Mouse (Mus musculus) heart, adult 2 months (tissue): ENCODE data around the gene Gm47959. TPM values are rescaled to one million over a fixed set of nuclear protein-coding genes. Genes with fewer than 3 reads are reported as not detected.

Experiments
- DNase-seq, 2 experiments: peaks; one replicate each; pipeline ENCODE4 v3.0.0; 2021
- H3K27ac ChIP-seq: fragments of 200-600 bp; 2 replicates; pipeline ENCODE4 v1.8.1; 2022
- H3K27me3 ChIP-seq: fragments of 200-500 bp; 2 replicates; pipeline ENCODE4 v1.6.1; 2012; ENCODE audit warnings: mild to moderate bottlenecking, low read length, inconsistent platforms, mixed read lengths; ENCODE audit not compliant: control insufficient read depth, insufficient read depth
- H3K36me3 ChIP-seq: fragments of 200-500 bp; 2 replicates; pipeline ENCODE4 v1.6.1; 2012; ENCODE audit warnings: low read length, inconsistent platforms; ENCODE audit not compliant: control insufficient read depth, insufficient read depth
- H3K4me1 ChIP-seq: fragments of 200-500 bp; 2 replicates; pipeline ENCODE4 v1.6.1; 2011; ENCODE audit warnings: low read length; ENCODE audit not compliant: control insufficient read depth, insufficient read depth
- H3K4me3 ChIP-seq: fragments of 200-600 bp; 2 replicates; pipeline ENCODE4 v1.8.1; 2022
- H3K79me2 ChIP-seq: fragments of 200-500 bp; replicated peaks from 2 replicates; pipeline ENCODE4 v1.6.1; 2012; ENCODE audit warnings: mild to moderate bottlenecking, inconsistent platforms, low read length, moderate library complexity, mixed read lengths; ENCODE audit not compliant: control insufficient read depth, insufficient read depth
- H3K9ac ChIP-seq: fragments of 200-500 bp; 2 replicates; pipeline ENCODE4 v1.6.1; 2012; ENCODE audit warnings: low read depth, mild to moderate bottlenecking, control low read depth, inconsistent platforms, low read length, mixed read lengths
- CTCF ChIP-seq: fragments of 200-600 bp; IDR thresholded peaks from 2 replicates; pipeline ENCODE4 v1.8.1; 2022; ENCODE audit warnings: antibody characterized with exemption, mild to moderate bottlenecking, moderate library complexity
- EP300 ChIP-seq: fragments of 200-500 bp; IDR thresholded peaks from 2 replicates; pipeline ENCODE4 v1.6.1; 2011; ENCODE audit warnings: low read depth, low read length, control low read depth; ENCODE audit not compliant: insufficient read depth
- POLR2A ChIP-seq: fragments of 200-500 bp; IDR thresholded peaks from 2 replicates; pipeline ENCODE4 v1.6.1; 2011; ENCODE audit warnings: mild to moderate bottlenecking, low read depth, low read length, control low read depth; ENCODE audit not compliant: insufficient read depth
- WGBS: fragments of 180-500 bp; shearing (Covaris S2); methylation state at CpG from one replicate; pipeline ENCODE4 v1.1.7; 2018; 5-methylcytosine and 5-hydroxymethylcytosine counted together
- intact Hi-C: fragments of 180-260 bp; cut with DNase I; formaldehyde crosslinking; loops from one replicate; pipeline ENCODE4 v1.15.1; 2025
- polyA plus RNA-seq: library from polyadenylated mRNA; depleted of rRNA; stranded (reverse); fragments of >200 nt; gene quantifications from 2 replicates; pipeline ENCODE4 v1.2.3, GENCODE M21; 2012
- total RNA-seq, 2 experiments: library from RNA; stranded (reverse); gene quantifications; 2 replicates each; pipeline ENCODE4 v1.2.3; 2021

Gene Gm47959
- total and polyA plus RNA-seq, 3 experiments: not detected

- Histone ChIP-seq H3K36me3 (no peaks in the 10 kb centered on the region), H3K9ac (no peak overlapping the region), H3K27ac (no peak overlapping the region), H3K79me2 (no peaks in the 10 kb centered on the region), H3K4me3 (no peak overlapping the region), H3K27me3 (no peaks in the 10 kb centered on the region), H3K4me1 (no peaks in the 10 kb centered on the region; the same call in 1 of the 2 replicates)
- no peak for DNase-seq
- intact Hi-C loops: no loop called here
- whole genome bisulfite sequencing: 60% methylated on average over 4 of the region's 4 CpGs
- TF ChIP-seq POLR2A (no peak), EP300 (no peak), CTCF (no peak)
Observed at GRCm38 (mm10) chr1:82991062-82991461, 9.3 kb upstream of the Gm47959 start.

- Histone ChIP-seq H3K9ac (no peak overlapping the region), H3K27me3 (no peaks in the 10 kb centered on the region), H3K27ac (no peak overlapping the region), H3K79me2 (no peaks in the 10 kb centered on the region), H3K4me3 (no peak overlapping the region), H3K36me3 (no peaks in the 10 kb centered on the region), H3K4me1 (no peaks in the 10 kb centered on the region; the same call in 1 of the 2 replicates)
- DNase-seq: no peak
- WGBS: 81% methylated on average over 3 of the region's 3 CpGs
- intact Hi-C loops: no loop called here
- TF ChIP-seq POLR2A: no peak
- TF ChIP-seq CTCF: no peak
- no peak for TF ChIP-seq EP300
Observed at GRCm38 (mm10) chr1:82991596-82991995, 8.8 kb upstream of the Gm47959 start.

GRCm38 (mm10) chr1:82992093-82992492, 8.3 kb upstream of the Gm47959 start:
- no peaks in the 10 kb centered on the region for H3K36me3 ChIP-seq
- no peak overlapping the region for H3K27ac ChIP-seq
- no peaks in the 10 kb centered on the region; the same call in 1 of the 2 replicates for H3K4me1 ChIP-seq
- no peaks in the 10 kb centered on the region for H3K79me2 ChIP-seq
- 91% methylated on average over 6 of the region's 6 CpGs for WGBS
- no peak overlapping the region for H3K9ac ChIP-seq
- no peak for DNase-seq
- H3K4me3 ChIP-seq: no peak overlapping the region
- intact Hi-C loops: no loop called here
- no peak for TF ChIP-seq CTCF
- no peak for TF ChIP-seq POLR2A
- TF ChIP-seq EP300: no peak
- H3K27me3 ChIP-seq: no peaks in the 10 kb centered on the region

GRCm38 (mm10) chr1:82993947-82994346, 6.4 kb upstream of the Gm47959 start:
- no peak for TF ChIP-seq CTCF
- TF ChIP-seq POLR2A: no peak
- TF ChIP-seq EP300: no peak
- intact Hi-C loops: no loop called here
- H3K4me3 ChIP-seq: no peak overlapping the region
- no peak overlapping the region for H3K9ac ChIP-seq
- DNase-seq: no peak
- no peaks in the 10 kb centered on the region for H3K36me3 ChIP-seq
- H3K4me1 ChIP-seq: no peaks in the 10 kb centered on the region
- H3K27ac ChIP-seq: no peak overlapping the region
- no peaks in the 10 kb centered on the region for H3K27me3 ChIP-seq
- WGBS: 86% methylated on average over 3 of the region's 3 CpGs
- H3K79me2 ChIP-seq: no peaks in the 10 kb centered on the region

- Histone ChIP-seq H3K27ac (no peak overlapping the region), H3K27me3 (no peaks in the 10 kb centered on the region), H3K36me3 (no peaks in the 10 kb centered on the region), H3K9ac (no peak overlapping the region), H3K4me1 (no peaks in the 10 kb centered on the region), H3K79me2 (no peaks in the 10 kb centered on the region), H3K4me3 (no peak overlapping the region)
- DNase-seq: no peak
- WGBS: 53% methylated on average over 8 of the region's 8 CpGs
- TF ChIP-seq CTCF: no peak
- no peak for TF ChIP-seq EP300
- no peak for TF ChIP-seq POLR2A
- intact Hi-C loops: no loop called here
Observed at GRCm38 (mm10) chr1:83006218-83007179, 6.2 kb downstream of the Gm47959 start.

- no peaks in the 10 kb centered on the region for H3K79me2 ChIP-seq
- WGBS: 66% methylated on average over 6 of the region's 6 CpGs
- H3K9ac ChIP-seq: no peak overlapping the region
- no peaks in the 10 kb centered on the region for H3K4me1 ChIP-seq
- H3K27me3 ChIP-seq: no peaks in the 10 kb centered on the region
- H3K27ac ChIP-seq: no peak overlapping the region
- no peak for TF ChIP-seq CTCF
- TF ChIP-seq POLR2A: no peak
- no peak for TF ChIP-seq EP300
- H3K4me3 ChIP-seq: no peak overlapping the region
- no peak for DNase-seq
- intact Hi-C loops: no loop called here
- H3K36me3 ChIP-seq: no peaks in the 10 kb centered on the region
Observed at GRCm38 (mm10) chr1:83007471-83007870, 7.1 kb downstream of the Gm47959 start.
